Mouse (Mus musculus): ENCODE results near the gene Cd247. TPM values are rescaled to one million over a fixed set of nuclear protein-coding genes. Genes with fewer than 3 reads are reported as not detected.

The Cd247 gene
- polyA plus RNA-seq, 1 experiment = 0.29 TPM

DNA sequence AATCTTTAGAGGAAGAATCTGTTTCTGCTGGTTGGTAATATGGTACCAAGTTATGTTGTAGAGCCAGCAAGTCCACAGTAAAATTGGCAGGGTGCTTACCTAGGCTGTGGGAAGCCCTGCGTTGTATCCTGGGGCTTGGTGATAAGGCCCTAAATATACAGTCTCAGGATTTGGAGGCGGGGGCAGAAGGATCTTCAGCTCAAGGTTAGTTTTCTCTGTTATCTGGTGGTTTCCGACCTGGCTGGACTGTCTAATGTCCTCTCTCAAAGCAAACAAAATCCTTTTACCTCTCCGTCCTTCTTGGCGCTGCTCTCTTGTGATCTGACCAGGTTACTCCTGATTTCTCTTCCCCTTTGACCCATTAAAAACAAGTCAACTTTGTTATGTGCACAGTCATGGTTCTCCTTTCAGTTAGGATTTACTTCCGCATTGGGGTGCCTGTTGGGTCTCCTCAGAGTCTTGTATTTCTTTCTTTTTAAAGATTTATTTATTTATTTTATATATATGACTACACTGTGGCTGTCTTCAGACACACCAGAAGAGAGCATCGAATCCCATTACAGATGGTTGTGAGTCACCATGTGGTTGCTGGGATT is 22.1 kb upstream of the Cd247 start:
- TF ChIP-seq CTCF (IDR thresholded peaks at IDR 0.05; ENCODE audit: borderline replicate concordance, insufficient read depth, low read depth, low read length) = no peak
- DNase-seq = no peak
- WGBS = 94% methylated on average over 7 of the region's 7 CpGs

DNA sequence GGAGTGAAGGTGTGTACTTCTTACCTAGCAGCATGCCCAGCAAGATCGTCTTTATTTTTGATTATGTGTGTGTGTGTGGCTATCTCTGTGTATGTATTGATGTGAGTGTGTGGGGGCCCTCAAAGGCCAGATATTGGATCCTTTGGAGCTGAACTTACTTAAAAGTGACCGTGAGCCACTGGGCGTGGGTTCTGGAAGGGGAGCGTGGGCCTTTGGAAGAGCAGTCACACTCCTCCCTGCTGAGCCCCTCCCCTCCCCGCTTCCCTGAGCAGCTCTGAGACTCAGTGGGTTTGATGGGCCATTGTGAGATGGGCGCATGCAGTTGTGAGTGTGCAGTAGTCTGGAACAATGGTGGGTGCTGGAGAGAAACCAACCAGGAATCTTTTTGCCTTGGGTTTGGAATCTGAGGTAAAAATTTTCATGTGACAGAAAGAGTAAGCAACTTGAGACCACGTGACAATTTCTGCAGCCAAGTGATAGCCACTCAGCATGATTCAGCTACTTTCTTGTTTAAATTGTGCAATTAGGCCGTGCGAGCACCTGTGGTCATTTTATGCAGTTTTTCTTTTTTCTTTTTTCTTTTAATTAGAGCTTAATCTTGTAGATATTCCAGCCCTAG is 19.5 kb upstream of the Cd247 start:
- H3K27me3 ChIP-seq (ENCODE audit: control insufficient read depth, insufficient read depth, low read length) = no peaks in the 10 kb centered on the region
- H3K4me1 ChIP-seq (ENCODE audit: control insufficient read depth, insufficient read depth, low read length) = no peaks in the 10 kb centered on the region
- 78% methylated on average over 9 of the region's 9 CpGs for WGBS
- TF ChIP-seq POLR2A (IDR thresholded peaks at IDR 0.05; ENCODE audit: borderline replicate concordance, insufficient read depth, low read length) (no peak), CTCF (IDR thresholded peaks at IDR 0.05; ENCODE audit: borderline replicate concordance, insufficient read depth, low read depth, low read length) (no peak)
- H3K4me3 ChIP-seq (replicated peaks; ENCODE audit: insufficient read depth, low read depth, low read length) = no peak overlapping the region
- no peak for DNase-seq
- H3K27ac ChIP-seq (ENCODE audit: insufficient read depth, low read length) = no peak overlapping the region

More for the DNA sequence above, 22.1 kb upstream of the Cd247 start:
- Histone ChIP-seq H3K27ac (ENCODE audit: insufficient read depth, low read length) (no peak overlapping the region), H3K4me3 (replicated peaks; ENCODE audit: insufficient read depth, low read depth, low read length) (no peak overlapping the region), H3K27me3 (ENCODE audit: control insufficient read depth, insufficient read depth, low read length) (no peaks in the 10 kb centered on the region), H3K4me1 (ENCODE audit: control insufficient read depth, insufficient read depth, low read length) (no peaks in the 10 kb centered on the region)

DNA sequence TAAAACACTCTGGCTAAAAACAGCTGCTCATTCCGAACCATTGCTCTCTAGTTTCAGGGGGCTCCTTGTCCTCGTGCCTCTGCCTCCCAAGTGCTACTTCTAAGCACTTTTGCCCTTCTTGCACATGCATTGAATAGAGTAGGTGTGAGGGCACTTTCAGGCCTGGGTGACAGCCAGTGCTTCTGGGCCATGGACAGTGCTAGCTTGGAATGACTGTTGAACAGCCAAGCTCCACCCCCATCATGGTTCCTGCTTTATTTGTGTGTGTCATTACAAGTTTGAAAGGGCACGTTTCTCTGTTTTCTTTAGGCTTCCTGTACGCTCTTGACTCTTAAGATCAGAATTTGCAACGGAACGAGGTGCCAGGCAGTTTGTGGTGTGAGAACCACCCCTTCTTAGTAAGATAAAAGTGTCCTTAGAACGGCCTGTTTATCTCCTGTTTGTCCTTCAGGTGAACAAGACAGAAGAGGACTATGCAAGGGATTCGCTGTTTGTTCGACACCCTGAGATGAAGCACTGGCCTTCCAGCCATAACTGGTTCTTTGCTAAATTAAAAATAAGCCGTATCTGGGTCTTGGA is 18.2 kb upstream of the Cd247 start:
- 90% methylated on average over 10 of the region's 10 CpGs for WGBS
- no peak overlapping the region for H3K27ac ChIP-seq (ENCODE audit: insufficient read depth, low read length)

GRCm38 (mm10) chr1:165771491-165771897 is 17.0 kb upstream of the Cd247 start:
- peak; percentile 83 for TF ChIP-seq CTCF (IDR thresholded peaks at IDR 0.05; ENCODE audit: borderline replicate concordance, insufficient read depth, low read depth, low read length)
- TF ChIP-seq POLR2A (IDR thresholded peaks at IDR 0.05; ENCODE audit: borderline replicate concordance, insufficient read depth, low read length) = no peak
- 6% methylated on average over 12 of the region's 12 CpGs for WGBS
- Histone ChIP-seq H3K4me1 (ENCODE audit: control insufficient read depth, insufficient read depth, low read length) (no peaks in the 10 kb centered on the region), H3K27ac (ENCODE audit: insufficient read depth, low read length) (no peak overlapping the region), H3K4me3 (replicated peaks; ENCODE audit: insufficient read depth, low read depth, low read length) (no peak overlapping the region), H3K27me3 (ENCODE audit: control insufficient read depth, insufficient read depth, low read length) (no peaks in the 10 kb centered on the region)
- DNase-seq = peak; percentile 45 to 65

More for the DNA sequence above, 18.2 kb upstream of the Cd247 start:
- no peak for DNase-seq
- Histone ChIP-seq H3K4me1 (ENCODE audit: control insufficient read depth, insufficient read depth, low read length) (no peaks in the 10 kb centered on the region), H3K4me3 (replicated peaks; ENCODE audit: insufficient read depth, low read depth, low read length) (no peak overlapping the region), H3K27me3 (ENCODE audit: control insufficient read depth, insufficient read depth, low read length) (no peaks in the 10 kb centered on the region)
- TF ChIP-seq CTCF (IDR thresholded peaks at IDR 0.05; ENCODE audit: borderline replicate concordance, insufficient read depth, low read depth, low read length) = no peak
- no peak for TF ChIP-seq POLR2A (IDR thresholded peaks at IDR 0.05; ENCODE audit: borderline replicate concordance, insufficient read depth, low read length)

DNA sequence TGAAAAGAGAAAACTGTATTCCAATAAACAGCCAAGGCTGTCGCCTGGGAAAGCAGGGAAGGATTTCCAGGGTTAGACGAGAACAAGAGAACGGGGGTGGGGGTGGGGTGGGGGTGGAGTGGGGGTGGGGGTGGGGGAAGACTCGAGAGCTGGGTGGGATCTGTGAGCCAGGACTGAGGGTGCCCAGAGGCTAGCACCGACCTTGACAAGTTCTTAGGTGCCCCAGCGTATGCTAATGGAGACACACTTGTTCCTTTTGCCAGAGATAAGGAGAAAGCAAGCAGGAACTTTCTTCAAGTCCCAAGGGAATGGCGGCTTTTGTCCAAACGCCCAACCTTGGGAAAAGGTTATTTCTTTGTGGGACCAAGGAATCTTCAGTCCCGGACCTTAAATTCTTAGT is 16.5 kb upstream of the Cd247 start:
- TF ChIP-seq POLR2A (IDR thresholded peaks at IDR 0.05; ENCODE audit: borderline replicate concordance, insufficient read depth, low read length) (no peak), CTCF (IDR thresholded peaks at IDR 0.05; ENCODE audit: borderline replicate concordance, insufficient read depth, low read depth, low read length) (no peak)
- WGBS = 55% methylated on average over 9 of the region's 9 CpGs
- H3K27me3 ChIP-seq (ENCODE audit: control insufficient read depth, insufficient read depth, low read length) = no peaks in the 10 kb centered on the region
- H3K4me1 ChIP-seq (ENCODE audit: control insufficient read depth, insufficient read depth, low read length) = no peaks in the 10 kb centered on the region
- no peak overlapping the region for H3K27ac ChIP-seq (ENCODE audit: insufficient read depth, low read length)
- H3K4me3 ChIP-seq (replicated peaks; ENCODE audit: insufficient read depth, low read depth, low read length) = no peak overlapping the region
- DNase-seq = no peak

DNA sequence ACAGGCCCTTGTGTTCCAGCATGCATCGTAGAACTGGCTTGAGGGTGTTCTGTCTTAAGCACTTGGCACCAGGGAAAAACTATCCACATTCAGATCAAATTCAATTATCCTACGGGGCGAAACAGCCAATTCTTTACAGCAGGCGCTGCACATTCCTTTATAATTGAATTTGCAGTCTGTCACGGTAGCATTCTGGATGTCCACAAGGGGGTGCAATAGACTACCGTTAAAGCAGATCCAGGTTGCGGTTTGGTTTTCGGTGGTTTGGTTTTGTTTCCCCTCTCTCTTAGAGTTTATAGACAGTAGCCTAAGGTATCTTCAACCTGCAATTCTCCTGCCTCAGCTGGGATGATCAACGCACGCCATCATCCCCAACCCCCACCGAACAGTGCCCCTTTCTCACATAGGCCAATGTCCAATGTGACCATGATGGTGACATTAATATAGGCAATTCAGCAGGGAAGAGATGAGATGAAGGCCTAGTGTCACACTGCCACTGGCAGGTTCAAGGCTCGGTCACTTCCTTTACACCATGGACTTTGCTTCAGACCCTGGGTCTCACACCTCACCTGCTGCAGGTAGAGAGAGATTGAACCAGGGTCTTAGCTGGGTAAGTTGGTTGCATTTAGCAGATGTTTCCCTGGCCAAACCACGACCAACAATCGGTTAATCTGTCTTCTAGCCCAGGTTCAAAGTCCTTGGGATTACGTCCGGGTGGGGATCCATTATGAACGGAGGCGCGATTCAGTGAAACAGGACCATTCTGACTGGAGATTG is 12.8 kb upstream of the Cd247 start:
- WGBS = 42% methylated on average over 19 of the region's 19 CpGs
- DNase-seq = peak; percentile 40 to 48
- Histone ChIP-seq H3K4me1 (ENCODE audit: control insufficient read depth, insufficient read depth, low read length) (no peaks in the 10 kb centered on the region; the same call in 1 of the 2 replicates), H3K4me3 (replicated peaks; ENCODE audit: insufficient read depth, low read depth, low read length) (peak overlapping the region; percentile 28), H3K27ac (ENCODE audit: insufficient read depth, low read length) (no peak overlapping the region), H3K27me3 (ENCODE audit: control insufficient read depth, insufficient read depth, low read length) (no peaks in the 10 kb centered on the region)
- TF ChIP-seq CTCF (IDR thresholded peaks at IDR 0.05; ENCODE audit: borderline replicate concordance, insufficient read depth, low read depth, low read length) (peak; percentile 63; the same call in 1 of the 2 replicates), POLR2A (IDR thresholded peaks at IDR 0.05; ENCODE audit: borderline replicate concordance, insufficient read depth, low read length) (no peak)

GRCm38 (mm10) chr1:165779954-165780585 is 8.4 kb upstream of the Cd247 start:
- Histone ChIP-seq H3K4me1 (ENCODE audit: control insufficient read depth, insufficient read depth, low read length) (no peaks in the 10 kb centered on the region; the same call in 1 of the 2 replicates), H3K27me3 (ENCODE audit: control insufficient read depth, insufficient read depth, low read length) (no peaks in the 10 kb centered on the region), H3K27ac (ENCODE audit: insufficient read depth, low read length) (no peak overlapping the region), H3K4me3 (replicated peaks; ENCODE audit: insufficient read depth, low read depth, low read length) (no peak overlapping the region)
- 4% methylated on average over 13 of the region's 13 CpGs for WGBS
- TF ChIP-seq CTCF (IDR thresholded peaks at IDR 0.05; ENCODE audit: borderline replicate concordance, insufficient read depth, low read depth, low read length) (no peak), POLR2A (IDR thresholded peaks at IDR 0.05; ENCODE audit: borderline replicate concordance, insufficient read depth, low read length) (no peak)
- DNase-seq = no peak

Measured in cerebellum, adult 2 months (tissue).